Mouse (Mus musculus) lung, postnatal 14 days (tissue): ENCODE measurements around the gene Fbxo22.
"Not testable (repeated sequence)": the region's sequence is repeated elsewhere in the genome, so short reads cannot be mapped to it uniquely, and the experiment has no call there.

Source experiments
- DNase-seq: peaks from one replicate; pipeline ENCODE4 v3.0.0; 2021

The Fbxo22 gene

DNA sequence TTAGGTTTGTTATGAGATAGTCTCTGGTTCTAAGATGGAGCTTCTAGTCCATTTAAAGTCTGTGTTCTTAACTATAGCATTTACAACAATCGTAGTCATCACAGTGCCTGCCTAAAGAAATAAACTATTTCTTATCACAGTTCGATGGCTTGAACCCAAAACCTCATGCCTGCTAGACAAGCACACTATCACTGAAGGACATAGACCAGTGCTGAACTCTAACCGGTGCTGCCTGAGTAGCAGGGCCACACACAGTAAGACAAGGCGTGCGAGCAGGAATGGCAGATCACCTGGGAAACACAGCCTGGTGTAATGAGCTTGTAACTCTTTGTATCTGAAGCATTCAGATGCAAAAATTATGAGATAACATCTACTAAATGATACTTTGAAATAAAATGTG is 32.1 kb downstream of the Fbxo22 start:
- DNase-seq, result no peak

DNA sequence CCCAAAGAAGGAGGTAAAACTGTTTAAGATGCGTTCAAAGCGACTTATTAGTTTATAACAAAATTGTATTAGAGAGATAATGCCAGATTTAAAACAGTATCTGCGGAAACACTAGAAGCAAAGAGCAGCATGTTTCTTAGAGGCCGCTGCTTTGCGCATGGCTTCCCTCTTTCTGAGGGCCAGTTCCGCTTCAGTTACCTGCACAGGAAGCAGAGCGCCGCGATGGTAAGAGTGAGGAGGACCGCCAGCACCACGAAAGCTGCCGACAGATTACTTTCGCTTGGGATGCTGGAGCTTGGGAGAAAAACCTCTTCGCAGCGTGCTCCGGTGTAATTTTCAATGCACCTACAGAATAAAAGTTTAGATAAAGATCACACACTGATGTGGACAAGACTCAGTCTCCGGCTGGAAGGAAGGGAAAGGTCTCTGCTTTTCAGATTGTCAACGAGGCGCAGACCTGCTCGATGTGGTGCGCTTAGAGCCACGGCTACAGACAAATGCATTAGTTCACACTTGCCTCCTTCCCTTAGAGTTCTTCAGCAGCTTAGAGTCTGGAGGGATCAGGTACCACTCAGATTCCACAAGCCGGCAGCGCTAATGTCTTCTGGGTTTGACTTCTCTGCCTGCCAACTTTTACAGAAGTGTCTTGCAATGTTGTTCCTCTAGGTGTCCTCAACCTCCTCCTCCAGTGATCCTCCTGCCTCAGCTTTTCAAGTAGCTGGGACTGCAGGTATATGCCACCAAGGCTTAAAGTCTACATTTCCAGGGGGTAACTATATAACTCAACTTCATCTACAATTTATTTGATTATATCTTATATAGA is 33.3 kb downstream of the Fbxo22 start:
- no peak for DNase-seq

DNA sequence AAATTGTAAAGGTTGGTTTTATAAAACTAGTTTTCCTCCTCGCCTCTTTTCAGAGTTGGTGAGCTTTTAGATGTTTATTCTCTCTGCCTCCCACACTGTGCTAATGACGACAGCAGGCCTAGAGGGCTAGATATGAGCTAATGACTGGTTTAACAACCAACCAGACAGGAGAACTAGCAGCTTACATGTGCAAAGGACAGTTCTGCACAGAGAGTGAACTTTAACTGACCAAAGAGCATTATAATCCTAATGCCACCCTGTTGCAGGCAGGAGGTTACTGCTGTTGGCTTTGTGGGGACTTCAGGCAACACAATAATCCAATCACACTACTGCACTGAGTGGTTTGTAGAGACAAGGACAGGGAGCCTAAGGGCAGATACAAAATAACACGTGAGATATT is 34.6 kb downstream of the Fbxo22 start:
- no peak for DNase-seq

- DNase-seq, result no peak
Measured at GRCm38 (mm10) chr9:55244079-55244478, 35.4 kb downstream of the Fbxo22 start.

DNA sequence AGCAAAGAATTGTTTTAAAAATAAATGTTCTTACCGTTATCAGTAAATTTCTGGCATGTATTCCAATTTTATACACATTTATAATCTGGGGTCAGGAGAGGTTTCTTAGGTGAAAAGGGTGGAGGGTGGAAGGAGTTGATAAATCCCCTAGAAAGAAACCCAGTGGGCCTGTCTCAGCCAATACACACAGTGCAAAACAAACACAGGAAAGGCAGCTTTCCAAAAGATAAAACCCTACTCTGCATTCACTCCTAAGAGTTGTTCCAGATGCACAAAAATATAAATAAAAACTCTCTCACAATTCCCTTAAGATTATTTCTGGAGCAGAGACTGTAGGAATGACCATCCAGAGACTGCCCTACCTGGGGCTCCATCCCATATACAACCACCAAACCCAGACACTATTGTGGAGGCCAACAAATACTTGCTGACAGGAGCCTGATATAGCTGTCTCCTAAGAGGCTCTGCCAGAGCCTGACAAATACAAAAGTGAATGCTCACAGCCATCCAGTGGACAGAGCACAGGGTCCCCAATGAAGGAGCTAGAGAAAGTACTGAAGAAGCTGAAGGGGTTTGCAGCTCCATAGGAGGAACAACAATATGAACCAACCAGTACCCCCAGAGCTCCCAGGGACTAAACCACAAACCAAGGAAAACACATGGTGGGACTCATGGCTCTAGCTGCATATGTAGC is 36.5 kb downstream of the Fbxo22 start:
- not testable (repeated sequence) for DNase-seq

- DNase-seq, result no peak
Measured at GRCm38 (mm10) chr9:55246440-55246839, 37.7 kb downstream of the Fbxo22 start.

- no peak for DNase-seq
Measured at GRCm38 (mm10) chr9:55246918-55247317, 38.2 kb downstream of the Fbxo22 start.

GRCm38 (mm10) chr9:55248465-55248864 is 39.7 kb downstream of the Fbxo22 start:
- DNase-seq, result no peak

- no peak for DNase-seq
Measured at GRCm38 (mm10) chr9:55250595-55251247, 42.0 kb downstream of the Fbxo22 start.

DNA sequence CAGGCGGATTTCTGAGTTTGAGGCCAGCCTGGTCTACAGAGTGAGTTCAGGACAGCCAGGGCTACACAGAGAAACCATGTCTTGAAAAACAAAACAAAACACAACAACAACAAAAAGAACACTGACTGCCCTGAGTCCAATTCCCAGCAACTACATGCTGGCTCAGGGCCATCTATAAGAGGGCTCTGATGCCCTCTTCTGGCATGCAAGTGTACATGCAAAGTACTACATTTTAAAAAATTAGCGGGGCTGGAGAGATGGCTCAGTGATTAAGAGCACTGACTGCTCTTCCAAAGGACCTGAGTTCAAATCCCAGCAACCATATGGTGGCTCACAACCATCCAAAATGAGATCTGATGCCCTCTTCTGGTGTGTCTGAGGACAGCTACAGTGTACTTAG is 43.4 kb downstream of the Fbxo22 start:
- DNase-seq, result peak; percentile 17

DNA sequence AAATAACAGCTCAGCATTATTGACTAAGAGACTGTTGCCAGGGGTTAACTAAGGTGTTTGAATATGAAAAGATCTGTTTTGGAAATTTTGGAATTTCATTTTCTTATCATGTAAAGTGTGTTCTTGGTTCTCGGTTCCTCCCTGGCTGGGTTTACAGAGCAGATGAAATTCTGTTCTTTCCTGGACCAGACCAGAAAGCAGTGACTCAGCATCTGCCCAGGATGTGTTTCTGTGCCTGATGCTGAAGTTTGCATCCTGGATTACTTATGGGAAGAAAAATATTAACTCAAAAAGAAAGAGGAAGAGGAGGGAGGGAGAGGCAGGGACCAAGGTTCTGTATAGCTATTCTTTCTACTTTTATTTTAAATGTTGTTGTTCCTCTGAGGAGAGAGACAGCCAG is 45.1 kb downstream of the Fbxo22 start:
- no peak for DNase-seq

- no peak for DNase-seq
Measured at GRCm38 (mm10) chr9:55255056-55255455, 46.3 kb downstream of the Fbxo22 start.

- no peak for DNase-seq
Measured at GRCm38 (mm10) chr9:55255604-55256003, 46.9 kb downstream of the Fbxo22 start.

DNA sequence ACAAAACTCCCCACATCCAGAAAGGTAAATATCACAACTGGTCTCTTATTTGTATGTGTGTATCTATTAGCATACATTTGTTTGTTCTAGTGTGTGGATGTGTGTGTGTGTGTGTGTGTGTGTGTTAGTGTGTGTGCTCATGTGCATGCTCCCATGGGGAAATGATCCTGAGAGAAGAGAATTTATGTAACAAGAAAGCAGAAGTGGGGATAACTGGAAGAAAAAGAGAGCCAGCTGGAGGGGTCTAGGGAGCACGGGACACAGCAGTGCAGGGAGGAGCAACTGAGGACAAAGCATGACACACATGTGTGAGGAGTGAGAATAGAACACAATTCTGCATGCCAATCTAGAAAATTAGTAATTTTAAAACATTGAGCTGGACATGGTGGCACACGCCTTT is 48.4 kb downstream of the Fbxo22 start:
- no peak for DNase-seq

DNA sequence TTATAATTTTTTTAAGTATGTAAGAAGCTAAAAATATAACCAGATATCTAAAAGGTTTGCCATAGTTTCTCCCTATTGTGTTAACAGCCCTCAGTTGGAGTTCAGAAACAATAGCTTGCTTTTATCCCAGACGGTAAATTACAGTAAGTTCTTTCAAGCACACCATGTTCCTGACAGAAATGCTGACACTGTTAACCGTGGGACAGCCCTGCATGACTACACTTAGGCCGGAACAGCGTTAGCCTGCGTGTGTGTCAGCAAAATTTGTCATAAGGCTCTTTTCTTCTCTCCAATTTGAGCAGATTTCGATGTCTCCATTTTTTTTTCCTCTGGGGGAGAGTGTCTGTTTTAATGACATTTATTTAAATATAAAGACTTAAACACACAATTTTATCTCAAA is 51.0 kb downstream of the Fbxo22 start:
- DNase-seq, result no peak

DNA sequence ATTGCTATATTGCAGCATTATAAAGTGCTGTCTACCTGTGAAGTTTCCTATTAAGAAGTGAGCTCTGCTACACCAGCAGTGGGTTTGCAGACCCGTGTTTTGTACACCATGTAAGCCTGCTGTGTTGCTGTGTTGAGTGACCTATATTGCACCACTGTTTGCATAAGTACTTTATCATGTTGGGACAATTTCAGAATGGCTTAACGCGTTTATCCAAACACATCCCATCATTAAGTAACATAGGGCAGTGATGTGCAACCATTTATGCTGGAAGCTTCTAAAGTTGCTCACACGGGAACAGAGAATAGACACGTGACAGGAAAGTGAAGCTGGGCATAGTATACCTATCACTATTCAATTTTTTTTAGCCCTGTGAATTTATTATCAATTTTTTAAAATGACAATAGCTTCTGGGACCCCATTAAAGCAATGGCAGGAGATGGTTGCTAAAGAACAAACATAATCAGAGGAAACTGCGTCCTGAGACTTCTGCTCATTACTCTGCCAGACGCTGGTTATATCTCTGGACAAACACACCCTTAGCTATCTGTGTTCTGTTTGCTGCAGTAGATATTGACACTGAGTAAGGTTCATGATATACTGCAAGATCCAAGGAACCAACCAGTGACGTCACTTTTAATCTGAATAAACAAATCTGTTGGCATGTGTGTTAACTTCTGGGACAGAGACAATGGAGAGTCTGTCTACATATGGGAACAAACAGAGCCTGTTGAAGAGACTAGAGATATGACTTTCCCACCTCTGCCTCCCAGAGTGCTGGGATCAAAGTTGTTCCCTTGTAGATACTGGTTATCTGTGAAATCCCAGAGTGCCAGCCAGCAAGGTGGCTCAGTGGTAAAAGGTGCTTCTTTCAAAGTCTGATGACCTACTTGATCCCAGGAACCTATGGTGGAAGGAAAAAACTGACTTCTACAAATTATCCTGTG is 55.9 kb downstream of the Fbxo22 start:
- no peak for DNase-seq

GRCm38 (mm10) chr9:55271960-55272560 is 63.3 kb downstream of the Fbxo22 start:
- DNase-seq, result no peak

GRCm38 (mm10) chr9:55273906-55274305 is 65.2 kb downstream of the Fbxo22 start:
- no peak for DNase-seq
